Mouse (Mus musculus) testis, postnatal 14 days (tissue): ENCODE data around the gene Cmpk1.
A peak's percentile ranks its signal among the peaks of the same experiment; 100 is the strongest.
"Not testable (repeated sequence)": the region's sequence is repeated elsewhere in the genome, so short reads cannot be mapped to it uniquely, and the experiment has no call there.

Experiments used
- DNase-seq: peaks from one replicate; pipeline ENCODE4 v3.0.0; 2021; ENCODE audit warnings: low spot score

The Cmpk1 gene

GRCm38 (mm10) chr4:114986591-114987432 is at the start of gene Cmpk1:
Gene Cmpk1, minus strand, starts transcription at chr4:114987241.
- peak; percentile 86 for DNase-seq

GRCm38 (mm10) chr4:115035043-115035442 is 48.0 kb upstream of the Cmpk1 start:
- DNase-seq = no peak

- no peak for DNase-seq
Observed at GRCm38 (mm10) chr4:115019997-115020396, 33.0 kb upstream of the Cmpk1 start.

- DNase-seq = no peak
Observed at GRCm38 (mm10) chr4:115014276-115014675, 27.2 kb upstream of the Cmpk1 start.

GRCm38 (mm10) chr4:115000429-115000795 is 13.4 kb upstream of the Cmpk1 start:
- no peak for DNase-seq

GRCm38 (mm10) chr4:114999773-115000428 is 12.9 kb upstream of the Cmpk1 start, which contains the start of gene Stil:
Gene Stil, plus strand, starts transcription at chr4:115000159.
- peak; percentile 97 for DNase-seq

- DNase-seq = no peak
Observed at GRCm38 (mm10) chr4:114999445-114999772, 12.4 kb upstream of the Cmpk1 start.

GRCm38 (mm10) chr4:114997051-114997450 is 10.0 kb upstream of the Cmpk1 start:
- no peak for DNase-seq

- DNase-seq = no peak
Observed at GRCm38 (mm10) chr4:114994218-114994617, 7.2 kb upstream of the Cmpk1 start.

GRCm38 (mm10) chr4:114986211-114986590 is 840 bp downstream of the Cmpk1 start:
- DNase-seq = no peak

- no peak for DNase-seq
Observed at GRCm38 (mm10) chr4:114983020-114983419, 4.0 kb downstream of the Cmpk1 start.

GRCm38 (mm10) chr4:114982619-114983018 is 4.4 kb downstream of the Cmpk1 start:
- DNase-seq = no peak

- DNase-seq = no peak
Observed at GRCm38 (mm10) chr4:114973229-114973740, 13.8 kb downstream of the Cmpk1 start.

GRCm38 (mm10) chr4:114970736-114971135 is 16.3 kb downstream of the Cmpk1 start:
- no peak for DNase-seq

- DNase-seq = not testable (repeated sequence)
Observed at GRCm38 (mm10) chr4:114960881-114961280, 26.2 kb downstream of the Cmpk1 start.

- no peak for DNase-seq
Observed at GRCm38 (mm10) chr4:114959533-114959932, 27.5 kb downstream of the Cmpk1 start.

GRCm38 (mm10) chr4:114958786-114959185 is 28.3 kb downstream of the Cmpk1 start:
- DNase-seq = no peak

GRCm38 (mm10) chr4:114958231-114958630 is 28.8 kb downstream of the Cmpk1 start:
- DNase-seq = no peak

- DNase-seq = no peak
Observed at GRCm38 (mm10) chr4:114957403-114957802, 29.6 kb downstream of the Cmpk1 start.

- DNase-seq = no peak
Observed at GRCm38 (mm10) chr4:114953172-114953571, 33.9 kb downstream of the Cmpk1 start.

GRCm38 (mm10) chr4:114947852-114948481 is 39.1 kb downstream of the Cmpk1 start:
- DNase-seq = no peak

- peak; percentile 22 for DNase-seq
Observed at GRCm38 (mm10) chr4:114947395-114947794, 39.6 kb downstream of the Cmpk1 start.

GRCm38 (mm10) chr4:114946416-114946815 is 40.6 kb downstream of the Cmpk1 start:
- no peak for DNase-seq
